ENCODE assay signal across 9 mouse cellular contexts in genomic region chr5:122950329-122950953, GRCm38 (mm10). TPM values are rescaled to one million over a fixed set of nuclear protein-coding genes. Genes with fewer than 3 reads are reported as not detected.
DNase-seq lines count a peak whose midpoint lies in the region; ATAC-seq and TF ChIP-seq lines count a peak whose summit lies in the region.
"Had no signal": no experiment of that assay in that cellular context is flagged by ENCODE, and none has a peak within 500 bp of the region (broad histone marks: within the 10 kb centered on the region; RNA-seq: fewer than 3 reads in every experiment).

No protein-coding gene starts in this region.

- peaks cover 40% of the 10 kb centered on the region for H3K27me3 ChIP-seq in lung, embryonic 14.5 days (ENCODE audit: insufficient read depth, low read length)
- H3K27me3 ChIP-seq in heart, postnatal 0 days (ENCODE audit: control insufficient read depth, insufficient read depth, low read length) = 0 out of 2 replicates have a peak, but pooled peaks cover 5% of the 10 kb centered on the region
- H3K27me3 ChIP-seq: Patski had no signal

- H3K36me3 ChIP-seq in lung, embryonic 14.5 days (ENCODE audit: insufficient read depth) = peaks cover 5% of the 10 kb centered on the region; the same call in 1 of the 2 replicates
- H3K36me3 ChIP-seq in heart, postnatal 0 days (replicated peaks; ENCODE audit: control insufficient read depth, insufficient read depth, low read length) = peaks cover 8% of the 10 kb centered on the region

- no peaks in the 10 kb centered on the region for H3K9me3 ChIP-seq in lung, embryonic 14.5 days (ENCODE audit: low read depth, low read length)
- H3K9me3 ChIP-seq in heart, postnatal 0 days (replicated peaks; ENCODE audit: control insufficient read depth, low read length) = no peaks in the 10 kb centered on the region

- 17% methylated on average over 23 of the region's 23 CpGs for WGBS in lung, embryonic 14.5 days
- 28% methylated on average over 22 of the region's 23 CpGs for WGBS in heart, postnatal 0 days

- ATAC-seq in lung, embryonic 14.5 days (ENCODE audit: insufficient read depth) = peak; percentile 85
- ATAC-seq in heart, postnatal 0 days (ENCODE audit: insufficient read depth, low read depth) = peak; percentile 69
- ATAC-seq in megakaryocyte progenitor cell, adult 5-6 weeks (replicated peaks; ENCODE audit: poor library complexity) = 0 out of 2 replicates have a peak, but pooled peaks have one; percentile 14
- ATAC-seq: Patski had no signal

- no peak for TF ChIP-seq EP300 in heart, postnatal 0 days (IDR thresholded peaks at IDR 0.05; ENCODE audit: low read depth)

- peak overlapping the region; percentile 73 for H3K4me2 ChIP-seq in lung, embryonic 14.5 days
- H3K4me2 ChIP-seq in heart, postnatal 0 days (ENCODE audit: low read depth, low read length) = peak overlapping the region; percentile 81

- TF ChIP-seq CTCF in lung, embryonic 14.5 days (IDR thresholded peaks at IDR 0.05; ENCODE audit: low read depth) = no peak
- TF ChIP-seq CTCF in heart, postnatal 0 days (IDR thresholded peaks at IDR 0.05; ENCODE audit: low read depth) = no peak
- no peak for TF ChIP-seq CTCF in layer of hippocampus, adult 2 months (conservative IDR thresholded peaks at IDR 0.05)

- H3K4me3 ChIP-seq in lung, embryonic 14.5 days (ENCODE audit: low read depth, low read length) = peak overlapping the region; percentile 38
- H3K4me3 ChIP-seq in heart, postnatal 0 days (ENCODE audit: low read depth, low read length) = peak overlapping the region; percentile 45
- H3K4me3 ChIP-seq in layer of hippocampus, adult 2 months = peak overlapping the region; percentile 60

- no peak overlapping the region for H3K27ac ChIP-seq in lung, embryonic 14.5 days (ENCODE audit: low read depth)
- no peak overlapping the region for H3K27ac ChIP-seq in heart, postnatal 0 days (ENCODE audit: low read depth)
- H3K27ac ChIP-seq in layer of hippocampus, adult 2 months = peak overlapping the region; percentile 72; the same call in 1 of the 2 replicates

- peaks cover 5% of the 10 kb centered on the region; the same call in 1 of the 2 replicates for H3K4me1 ChIP-seq in lung, embryonic 14.5 days (ENCODE audit: insufficient read depth)
- peaks cover 18% of the 10 kb centered on the region for H3K4me1 ChIP-seq in heart, postnatal 0 days (ENCODE audit: control insufficient read depth, insufficient read depth)

- peak; percentile 75 for DNase-seq in lung, embryonic 14.5 days
- no peak for DNase-seq in lung, postnatal 14 days
- peak; percentile 42 to 60 for DNase-seq in cerebellum, postnatal 4 days (ENCODE audit: low spot score in 2 of 2)
- DNase-seq in heart, postnatal 0 days (ENCODE audit: low spot score) = peak; percentile 71
- peak; percentile 73 to 85 for DNase-seq in layer of hippocampus, adult 2 months (ENCODE audit: low spot score in 2 of 2)
- DNase-seq in right cerebral cortex, postnatal 36 days (ENCODE audit: low spot score in 2 of 2) = peak; percentile 53 to 56
- no peak for DNase-seq in spleen, adult 18-20 months

- no peak overlapping the region; the same call in 1 of the 2 replicates for H3K9ac ChIP-seq in lung, embryonic 14.5 days
- H3K9ac ChIP-seq in heart, postnatal 0 days (replicated peaks; ENCODE audit: low read depth, low read length) = no peak overlapping the region

RNA-seq across cellular contexts. Expression of gene Kdm2b, which starts 39.2 kb away (rescaled TPM):
- polyA plus RNA-seq in lung, embryonic 14.5 days (2014; fragmentation: Nextera tagmentation; extraction: Ambion mirVana) = 38.5 and 46.7 TPM in 2 replicates
- total RNA-seq in heart, postnatal 0 days (2014; rRNA removed; ENCODE audit: low replicate concordance) = 29.3 and 38.8 TPM in 2 replicates
- polyA plus RNA-seq in heart, postnatal 0 days (2015; fragmentation: Nextera tagmentation; extraction: Ambion mirVana) = 12.4 and 14.7 TPM in 2 replicates
- total RNA-seq in layer of hippocampus, adult 2 months (2021) = 10 to 100 TPM; 35.0 to 36.7 TPM
- total RNA-seq in megakaryocyte progenitor cell, adult 5-6 weeks (2015) = 60.0 and 60.4 TPM in 2 replicates
- 49.0 and 75.4 TPM in 2 replicates for total RNA-seq in megakaryocyte progenitor cell, adult 5-6 weeks (2017)

Comparison
In these comparisons a context has a peak if more than half of its experiments do, and no peak if none do; other contexts are left out.
1. DNase-seq: peak in lung, embryonic 14.5 days (single experiment), cerebellum, postnatal 4 days (2 of 2), heart, postnatal 0 days (single experiment), layer of hippocampus, adult 2 months (2 of 2) and right cerebral cortex, postnatal 36 days (2 of 2); none in lung, postnatal 14 days (single experiment) and spleen, adult 18-20 months (0 of 2).
2. ATAC-seq: peak in every context shown above with its lines; median percentile 85 in lung, embryonic 14.5 days; 69 in heart, postnatal 0 days; 14 in megakaryocyte progenitor cell, adult 5-6 weeks.
3. Peak in every context shown above with its lines, with median percentiles within 50 percentile points of each other: H3K4me3 ChIP-seq.